Mouse (Mus musculus) urinary bladder, adult 18-20 months (tissue): ENCODE data around the gene Med14.

Source experiments
- DNase-seq, 2 experiments: peaks; one replicate each; pipeline ENCODE4 v3.0.0; 2022; ENCODE audit warnings: low spot score in 2 of 2, mixed read lengths in 2 of 2

Med14 gene

DNA sequence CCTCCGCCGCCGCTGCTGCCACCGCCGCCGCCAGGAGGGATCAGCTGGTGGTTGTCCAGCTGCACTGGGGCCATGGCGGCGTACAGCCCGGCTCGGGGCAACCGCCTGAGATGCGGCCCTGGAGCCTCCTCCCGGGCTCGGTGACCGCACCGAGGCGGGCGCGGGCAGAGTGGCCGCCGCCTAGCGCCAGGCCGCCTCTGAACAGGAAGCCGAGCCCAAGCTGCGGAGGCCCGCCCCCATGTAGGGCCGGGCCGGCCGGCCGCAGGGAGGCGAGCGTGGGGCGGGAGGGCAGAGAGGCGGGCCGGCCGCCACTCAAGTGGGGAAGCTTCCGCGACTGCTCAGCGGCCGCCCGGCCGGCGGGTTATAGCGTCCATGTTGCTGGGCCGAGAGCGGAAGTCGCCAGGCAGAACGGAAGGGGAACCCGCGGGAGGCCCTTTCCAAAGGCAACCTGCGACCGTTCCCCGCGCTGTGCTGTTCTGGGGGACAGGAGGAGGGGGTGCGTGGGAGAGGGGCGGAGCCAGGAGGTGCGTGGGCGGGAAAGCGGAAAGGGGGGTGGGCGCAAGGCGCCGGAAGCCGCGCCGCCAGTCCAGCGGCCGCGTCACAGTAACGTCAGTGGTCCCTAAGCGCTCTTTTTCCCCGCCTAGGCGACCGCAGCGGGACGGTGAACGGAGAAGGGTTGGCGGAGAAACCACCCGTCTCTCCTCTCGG lies at the start of gene Med14:
Gene Med14, minus strand, starts transcription at position 448 of the 708 bp plus-strand sequence.
- DNase-seq, result peak; percentile 53 to 79

DNA sequence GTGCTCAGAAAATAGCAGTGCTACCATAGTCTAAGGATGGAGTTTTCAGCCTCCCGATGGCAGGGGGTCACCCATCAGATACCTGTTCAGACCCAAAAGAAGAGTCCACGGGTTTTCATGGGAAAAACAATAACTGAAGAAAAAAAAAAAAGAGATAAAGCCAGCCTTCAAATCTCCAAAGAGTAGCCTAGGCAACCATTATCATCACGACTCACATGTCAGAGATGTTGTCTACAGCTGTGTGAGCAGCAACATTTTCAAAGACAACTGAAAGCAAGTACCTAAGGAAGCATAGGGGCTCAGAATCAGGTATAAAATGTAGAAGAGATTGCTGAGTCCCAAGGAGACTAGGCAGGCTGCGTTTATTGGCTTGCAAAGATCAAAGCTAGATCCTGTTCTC lies 38.7 kb upstream of the Med14 start:
- no peak for DNase-seq

DNA sequence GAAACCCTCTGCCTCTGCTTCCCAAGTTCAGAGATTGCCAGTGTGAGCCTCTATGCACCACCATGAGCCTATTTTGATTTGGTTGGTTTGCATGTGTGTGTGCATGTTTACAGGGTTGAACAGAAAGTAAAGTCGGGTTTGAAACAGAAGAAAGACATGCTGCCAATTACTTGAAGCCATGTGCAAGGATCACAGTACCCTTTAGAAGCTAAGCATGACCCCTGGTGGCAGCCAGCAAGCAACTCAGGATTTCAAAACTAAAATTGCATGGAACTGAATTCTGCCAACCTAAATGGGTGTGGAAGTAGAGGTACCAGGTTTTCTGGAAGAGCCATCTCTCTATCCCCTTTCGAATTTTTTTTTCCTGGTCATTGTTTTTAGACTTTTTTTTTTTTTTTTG lies 33.0 kb upstream of the Med14 start:
- no peak for DNase-seq

DNA sequence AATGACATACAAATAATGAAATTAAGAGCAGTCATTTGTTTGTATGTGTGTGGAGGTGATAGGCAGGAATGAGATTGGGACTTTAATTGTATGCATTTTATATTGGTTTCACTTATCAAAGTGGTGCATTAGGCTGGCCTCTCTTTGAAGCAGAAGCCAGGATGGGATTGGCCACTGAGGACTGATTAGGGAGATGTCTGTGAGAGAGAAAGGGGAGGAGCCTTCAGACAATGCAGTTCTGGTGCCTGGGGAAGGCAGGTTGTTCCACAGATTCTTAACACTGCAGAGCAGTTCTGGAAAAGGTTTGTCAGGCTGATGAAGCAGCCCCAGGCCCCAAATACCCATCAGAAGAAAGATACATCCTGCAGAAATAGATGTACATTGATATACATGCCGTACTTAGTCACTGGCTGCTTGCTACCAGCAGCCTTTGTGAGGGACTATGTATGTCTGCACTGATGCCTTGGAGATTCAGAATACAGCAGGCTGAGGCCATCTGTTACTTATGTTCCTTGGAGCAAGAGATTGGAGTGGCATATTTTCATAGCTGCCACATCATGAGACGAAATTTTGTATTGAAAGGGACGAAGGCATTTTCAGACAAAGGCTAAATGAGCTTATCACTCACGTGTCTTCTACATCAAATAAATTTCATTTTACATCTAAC lies 29.9 kb upstream of the Med14 start:
- no peak for DNase-seq

- DNase-seq, result no peak
These were observed 11.4 kb upstream of the Med14 start for GRCm38 (mm10) chrX:12773236-12773635.

DNA sequence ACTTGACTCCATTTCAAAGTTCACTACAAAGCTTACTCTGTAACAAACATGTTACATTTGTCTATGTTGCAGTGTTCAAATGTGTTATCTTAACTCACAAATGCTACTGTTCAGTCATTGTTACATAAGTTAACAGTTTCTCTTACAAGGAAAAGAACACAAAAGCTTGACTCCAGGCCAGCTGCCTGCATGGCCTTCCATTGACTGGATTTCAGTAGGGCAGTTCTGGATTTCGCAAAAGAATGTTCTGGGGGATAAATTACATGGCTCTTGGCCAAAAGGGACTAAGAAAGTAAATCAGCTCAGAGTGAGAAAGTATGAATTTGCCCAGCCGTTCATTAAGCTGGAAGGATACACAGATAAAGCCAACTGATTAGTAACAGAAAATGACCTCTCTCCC lies 9.7 kb upstream of the Med14 start:
- no peak for DNase-seq

- no peak for DNase-seq
These were observed 6.7 kb upstream of the Med14 start for GRCm38 (mm10) chrX:12768571-12768970.

DNA sequence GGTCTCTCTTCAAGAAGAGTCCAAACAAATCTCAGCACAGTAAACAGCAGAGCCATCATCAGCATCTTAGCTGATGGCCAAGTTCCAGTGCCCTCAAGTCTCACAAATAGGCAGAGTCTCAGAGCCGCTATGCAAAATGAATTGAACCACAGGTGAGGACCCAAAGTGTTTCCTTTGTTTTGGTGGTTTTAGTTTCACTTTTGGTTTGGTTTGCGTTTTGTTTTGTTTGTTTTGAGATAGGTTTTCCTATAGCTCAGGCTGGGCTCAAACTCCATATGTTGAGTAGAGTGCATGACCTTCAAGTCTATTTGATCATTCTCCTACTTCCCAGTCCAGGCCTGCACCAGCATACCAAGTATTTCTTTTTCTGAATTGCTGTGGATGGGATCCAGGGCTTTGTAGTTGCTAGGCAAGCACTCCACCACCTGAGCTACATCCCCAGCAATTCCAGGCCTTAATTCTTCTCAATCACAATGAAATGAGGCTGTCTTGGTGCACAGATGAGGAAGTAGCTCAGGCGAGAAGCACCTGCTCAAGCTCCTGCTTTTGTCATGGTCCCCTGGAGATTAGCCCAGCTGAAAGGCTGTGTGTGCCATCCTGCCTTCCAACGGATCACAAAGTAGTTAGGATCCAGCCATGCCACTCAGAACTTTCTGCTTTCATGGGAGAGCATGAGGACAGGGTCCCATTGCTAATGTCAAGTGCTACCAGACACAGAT lies 5.1 kb upstream of the Med14 start:
- no peak for DNase-seq

- DNase-seq, result no peak
These were observed 1.4 kb upstream of the Med14 start for GRCm38 (mm10) chrX:12763127-12763834.

DNA sequence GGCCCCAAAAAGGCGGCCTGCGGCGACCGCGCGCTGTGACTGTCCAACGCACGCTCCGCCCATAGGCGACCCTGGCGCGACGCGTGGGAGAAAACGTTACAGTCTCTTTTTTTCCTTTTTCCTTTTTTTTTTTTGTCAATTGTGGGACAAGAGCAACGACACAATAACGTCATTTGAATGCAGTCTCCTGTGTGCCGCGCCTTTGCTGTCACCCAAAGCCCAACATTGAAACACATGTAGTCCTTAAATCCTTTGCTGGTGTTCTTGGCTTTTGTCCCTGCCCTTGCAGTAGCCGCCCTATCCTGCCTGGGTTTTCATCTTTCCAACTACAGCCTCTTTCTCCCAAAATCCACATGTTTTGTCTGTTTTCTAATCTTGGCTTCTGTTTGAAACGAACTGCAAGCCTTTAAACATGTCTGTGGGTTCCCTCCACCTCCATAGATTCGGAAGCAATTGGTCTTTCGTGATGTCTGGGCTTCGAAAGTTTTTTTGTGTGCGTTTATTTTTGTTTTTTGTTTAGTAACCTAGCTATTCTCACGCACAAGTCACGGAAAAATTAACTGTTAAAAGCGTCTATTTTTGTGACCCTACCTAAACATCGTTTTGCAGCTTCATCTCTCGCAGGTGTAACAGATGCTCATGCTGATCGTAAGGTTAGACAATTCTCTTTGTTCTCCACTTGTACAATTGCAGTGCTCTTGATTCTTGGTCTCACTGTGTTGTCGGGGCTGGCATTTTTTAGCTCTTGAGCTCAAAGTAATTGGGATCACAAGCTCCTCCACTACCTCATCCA lies 657 bp upstream of the Med14 start:
- DNase-seq, result no peak

- DNase-seq, result no peak
These were observed 631 bp downstream of the Med14 start for GRCm38 (mm10) chrX:12761259-12761625.

GRCm38 (mm10) chrX:12760501-12760900 lies 1.4 kb downstream of the Med14 start:
- DNase-seq, result no peak

GRCm38 (mm10) chrX:12759625-12760024 lies 2.2 kb downstream of the Med14 start:
- DNase-seq, result no peak

- no peak for DNase-seq
These were observed 14.0 kb downstream of the Med14 start for GRCm38 (mm10) chrX:12747886-12748285.

DNA sequence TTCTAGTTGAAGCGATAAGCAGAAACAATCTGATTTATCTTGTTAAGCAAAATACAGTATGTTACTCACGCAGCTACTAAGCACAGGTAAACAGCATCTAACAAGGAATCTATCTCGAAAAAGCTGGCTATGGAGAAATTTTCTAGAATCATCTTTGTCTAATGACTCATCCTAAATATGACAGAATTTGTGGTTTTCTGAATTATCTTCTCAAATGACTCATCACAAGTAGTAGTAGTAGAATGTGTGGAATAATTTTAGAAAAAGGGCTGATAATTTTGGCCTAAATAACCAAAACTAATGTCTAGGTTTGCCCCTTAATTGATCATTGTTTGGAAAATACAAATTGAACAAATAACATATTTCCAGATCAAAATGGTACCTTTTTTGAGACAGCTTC lies 15.1 kb downstream of the Med14 start:
- DNase-seq, result no peak

DNA sequence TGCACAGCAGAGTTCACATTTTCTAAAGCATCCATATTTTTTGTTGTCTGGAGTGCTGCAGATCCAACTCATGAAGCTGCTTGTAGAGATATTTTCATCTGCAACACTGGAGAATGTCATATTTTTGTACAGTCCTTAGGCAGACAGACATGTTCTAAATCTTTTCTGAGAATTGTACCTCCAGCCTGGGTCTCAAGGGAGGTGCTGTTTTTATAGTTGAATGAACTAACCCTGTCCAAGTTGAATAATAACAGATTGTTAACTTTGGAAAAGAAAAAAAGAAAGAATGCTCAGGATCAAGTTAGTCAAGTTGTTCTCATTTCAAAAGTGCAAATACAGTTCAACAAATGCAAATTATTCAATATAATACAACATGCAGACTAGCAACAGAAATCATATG lies 21.5 kb downstream of the Med14 start:
- no peak for DNase-seq

- no peak for DNase-seq
These were observed 45.8 kb downstream of the Med14 start for GRCm38 (mm10) chrX:12716036-12716435.

- no peak for DNase-seq
These were observed 48.1 kb downstream of the Med14 start for GRCm38 (mm10) chrX:12713796-12714195.

GRCm38 (mm10) chrX:12686910-12687309 lies 75.0 kb downstream of the Med14 start:
- no peak for DNase-seq

- no peak for DNase-seq
These were observed 75.8 kb downstream of the Med14 start for GRCm38 (mm10) chrX:12686071-12686470.

- peak; percentile 18 to 33 for DNase-seq
These were observed 84.5 kb downstream of the Med14 start for GRCm38 (mm10) chrX:12677396-12677795.
